Mouse (Mus musculus) forebrain, embryonic 13.5 days (tissue): ENCODE measurements around the gene Alg3. TPM values are rescaled to one million over a fixed set of nuclear protein-coding genes. Genes with fewer than 3 reads are reported as not detected.

Source experiments
- ATAC-seq: fragments of 200-750 bp; cut with Nextera tagmentation; 2 replicates; pipeline ENCODE4 v1.8.0; 2017
- H3K27ac ChIP-seq: fragments of 300-500 bp; sonication (generic); 2 replicates; pipeline ENCODE4 v1.5.1; 2015; ENCODE audit warnings: inconsistent platforms, mild to moderate bottlenecking, moderate library complexity
- H3K27me3 ChIP-seq: fragments of 300-500 bp; sonication (generic); 2 replicates; pipeline ENCODE4 v1.6.1; 2015; ENCODE audit warnings: mild to moderate bottlenecking, inconsistent platforms
- H3K36me3 ChIP-seq: fragments of 300-500 bp; sonication (generic); 2 replicates; pipeline ENCODE4 v1.6.1; 2015; ENCODE audit warnings: mild to moderate bottlenecking, inconsistent platforms; ENCODE audit not compliant: poor library complexity, severe bottlenecking
- H3K4me1 ChIP-seq: fragments of 300-500 bp; sonication (generic); 2 replicates; pipeline ENCODE4 v1.6.1; 2015; ENCODE audit warnings: inconsistent platforms
- H3K4me2 ChIP-seq: fragments of 300-500 bp; sonication (generic); 2 replicates; pipeline ENCODE4 v1.6.1; 2015; ENCODE audit warnings: inconsistent platforms, mild to moderate bottlenecking, moderate library complexity
- H3K4me3 ChIP-seq: fragments of 300-500 bp; sonication (generic); 2 replicates; pipeline ENCODE4 v1.5.1; 2015; ENCODE audit warnings: mild to moderate bottlenecking, inconsistent platforms
- H3K9ac ChIP-seq: fragments of 300-500 bp; sonication (generic); 2 replicates; pipeline ENCODE4 v1.6.1; 2015; ENCODE audit warnings: mild to moderate bottlenecking, inconsistent platforms
- H3K9me3 ChIP-seq: fragments of 300-500 bp; sonication (generic); replicated peaks from 2 replicates; pipeline ENCODE4 v1.6.1; 2016; ENCODE audit warnings: inconsistent platforms
- WGBS: fragments of 180-500 bp; shearing (Covaris S2); methylation state at CpG from one replicate; pipeline ENCODE4 v1.1.7; 2015; 5-methylcytosine and 5-hydroxymethylcytosine counted together
- polyA plus RNA-seq: library from polyadenylated mRNA; unstranded; fragments of >200 nt; fragmentation: Nextera tagmentation; extraction: Ambion mirVana; gene quantifications from 2 replicates; pipeline ENCODE4 v1.2.1, GENCODE M21; 2015

Gene Alg3
- polyA plus RNA-seq: 36.6 and 41.6 TPM in 2 replicates

DNA sequence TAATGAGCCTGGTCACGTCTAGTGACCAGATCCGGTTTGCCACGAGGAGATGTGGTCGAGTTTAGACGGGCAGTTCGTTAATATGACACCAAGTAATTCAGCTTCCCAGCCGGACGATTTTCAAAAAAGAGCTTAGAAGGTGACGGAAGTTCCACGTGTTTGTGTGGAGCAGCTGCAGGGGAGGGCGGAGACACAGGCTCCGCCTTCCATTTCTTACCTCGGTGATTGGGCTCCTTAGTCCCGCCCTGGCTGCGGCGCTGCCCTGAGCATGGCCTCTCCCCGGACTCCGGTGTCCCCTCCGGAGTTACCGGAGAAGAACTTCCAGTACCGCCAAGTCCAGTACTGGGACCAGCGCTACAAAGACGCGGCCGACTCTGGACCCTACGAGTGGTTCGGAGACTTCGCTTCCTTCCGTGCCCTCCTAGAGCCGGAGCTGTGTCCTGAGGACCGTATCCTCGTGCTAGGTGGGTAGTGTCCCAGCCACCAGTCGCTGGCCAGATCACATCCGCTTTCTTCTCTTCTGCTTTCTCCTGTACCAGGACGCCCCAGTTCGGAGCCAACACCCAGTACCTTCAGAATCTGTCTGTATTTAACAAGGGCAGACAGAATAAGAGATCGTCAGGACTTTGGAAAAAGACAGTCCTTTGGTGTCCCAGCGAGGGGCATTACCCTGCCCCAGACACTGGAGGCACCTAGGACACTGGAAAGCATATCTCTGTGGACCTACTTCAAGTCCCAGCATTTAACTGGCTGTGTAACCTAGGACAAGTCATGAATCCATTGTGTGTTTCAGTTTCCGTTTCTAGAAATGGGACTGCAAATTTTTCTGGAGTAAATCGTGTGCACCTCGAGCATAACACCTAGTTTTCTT lies at the start of gene Alg3, which contains the start of the genes Eef1akmt4 and Gm49333:
Alg3 (minus strand) TSS at position 379 of the 871 bp plus-strand sequence.
Eef1akmt4 (plus strand) TSS at position 237 of the 871 bp plus-strand sequence.
Gm49333 (plus strand) TSS at position 254 of the 871 bp plus-strand sequence.
- Histone ChIP-seq H3K36me3 (peaks cover 19% of the 10 kb centered on the region), H3K27me3 (no peaks in the 10 kb centered on the region), H3K4me3 (peak within 1 kb of the TSS; percentile 77), H3K9ac (peak within 1 kb of the TSS; percentile 89), H3K27ac (peak within 1 kb of the TSS; percentile 77), H3K9me3 (no peaks in the 10 kb centered on the region), H3K4me1 (peaks cover 23% of the 10 kb centered on the region), H3K4me2 (peak within 1 kb of the TSS; percentile 71)
- peak; percentile 96 for ATAC-seq
- 2% methylated on average over 41 of the region's 41 CpGs for WGBS

DNA sequence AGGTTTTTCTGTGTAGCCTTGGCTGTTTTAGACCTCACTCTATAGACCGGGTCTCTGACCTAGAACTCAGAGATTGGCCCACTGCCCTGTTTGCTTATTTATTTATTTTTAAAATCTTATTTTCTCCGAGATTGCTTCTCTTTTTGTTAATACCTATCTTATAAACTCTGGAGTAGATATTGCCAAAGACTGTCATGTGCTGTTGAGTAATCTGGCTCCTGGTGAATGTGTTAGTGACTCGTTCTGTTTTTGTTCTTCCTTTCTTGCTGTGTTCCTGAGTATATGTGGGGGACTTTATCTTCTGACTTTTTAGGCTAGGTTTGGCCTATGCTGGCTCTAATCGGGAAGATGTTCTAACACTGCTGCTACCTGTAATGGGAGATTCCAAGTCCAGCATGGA lies 46.1 kb upstream of the Alg3 start:
- H3K9me3 ChIP-seq: no peaks in the 10 kb centered on the region
- no peaks in the 10 kb centered on the region for H3K27me3 ChIP-seq
- 92% methylated on average over 4 of the region's 4 CpGs for WGBS
- no peak overlapping the region for H3K9ac ChIP-seq
- no peak overlapping the region for H3K27ac ChIP-seq
- no peak overlapping the region for H3K4me2 ChIP-seq
- H3K36me3 ChIP-seq: peaks cover 83% of the 10 kb centered on the region
- peaks cover 8% of the 10 kb centered on the region for H3K4me1 ChIP-seq
- ATAC-seq: no peak
- H3K4me3 ChIP-seq: no peak overlapping the region

DNA sequence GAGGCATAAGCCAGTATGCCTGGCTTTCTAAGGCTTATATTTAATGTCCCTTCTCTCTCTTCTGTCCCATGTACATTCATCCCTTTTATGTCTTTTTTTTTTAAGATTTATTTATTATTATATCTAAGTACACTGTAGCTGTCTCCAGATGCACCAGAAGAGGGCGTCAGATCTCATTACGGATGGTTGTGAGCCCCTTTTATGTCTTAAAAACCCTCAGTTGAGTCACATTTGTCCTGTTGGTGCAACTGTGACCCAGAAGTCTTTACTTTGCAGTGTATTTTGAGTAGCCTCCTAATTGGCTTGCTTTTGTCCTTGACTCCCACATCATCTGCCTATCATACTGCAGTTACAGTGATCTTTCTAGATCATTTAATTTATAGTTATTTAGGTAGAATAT lies 41.8 kb upstream of the Alg3 start:
- WGBS: 51% methylated on average over 2 of the region's 2 CpGs
- H3K4me2 ChIP-seq: peak overlapping the region; percentile 97; the same call in 1 of the 2 replicates

DNA sequence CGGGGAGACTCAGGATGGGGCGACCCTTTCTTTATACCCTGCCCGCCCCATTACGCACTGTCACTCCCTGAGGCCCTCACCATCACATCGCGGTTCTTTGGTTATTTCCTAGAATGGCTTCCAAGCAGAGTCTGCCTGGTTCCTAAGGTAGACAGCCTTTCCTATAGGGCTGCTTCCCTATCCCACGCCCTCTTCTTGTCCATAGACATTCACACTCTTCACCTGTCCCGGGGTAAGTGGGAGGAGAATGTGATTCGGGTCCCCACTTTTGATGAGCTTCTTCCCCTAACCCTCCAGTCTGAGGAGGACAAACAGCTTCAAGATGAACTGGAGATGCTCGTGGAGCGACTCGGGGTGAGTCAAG lies 40.4 kb upstream of the Alg3 start:
- Histone ChIP-seq H3K27ac (peak overlapping the region; percentile 75; the same call in 1 of the 2 replicates), H3K4me1 (peaks cover 19% of the 10 kb centered on the region), H3K4me3 (peak overlapping the region; percentile 84), H3K27me3 (no peaks in the 10 kb centered on the region), H3K9ac (peak overlapping the region; percentile 91), H3K4me2 (peak overlapping the region; percentile 97), H3K9me3 (no peaks in the 10 kb centered on the region), H3K36me3 (peaks cover 26% of the 10 kb centered on the region)
- no peak for ATAC-seq
- WGBS: 10% methylated on average over 12 of the region's 12 CpGs

More for the DNA sequence above, 41.8 kb upstream of the Alg3 start:
- Histone ChIP-seq H3K4me1 (peaks cover 19% of the 10 kb centered on the region), H3K4me3 (no peak overlapping the region), H3K9me3 (no peaks in the 10 kb centered on the region), H3K27me3 (no peaks in the 10 kb centered on the region), H3K9ac (no peak overlapping the region), H3K27ac (no peak overlapping the region), H3K36me3 (peaks cover 40% of the 10 kb centered on the region)
- ATAC-seq: no peak

DNA sequence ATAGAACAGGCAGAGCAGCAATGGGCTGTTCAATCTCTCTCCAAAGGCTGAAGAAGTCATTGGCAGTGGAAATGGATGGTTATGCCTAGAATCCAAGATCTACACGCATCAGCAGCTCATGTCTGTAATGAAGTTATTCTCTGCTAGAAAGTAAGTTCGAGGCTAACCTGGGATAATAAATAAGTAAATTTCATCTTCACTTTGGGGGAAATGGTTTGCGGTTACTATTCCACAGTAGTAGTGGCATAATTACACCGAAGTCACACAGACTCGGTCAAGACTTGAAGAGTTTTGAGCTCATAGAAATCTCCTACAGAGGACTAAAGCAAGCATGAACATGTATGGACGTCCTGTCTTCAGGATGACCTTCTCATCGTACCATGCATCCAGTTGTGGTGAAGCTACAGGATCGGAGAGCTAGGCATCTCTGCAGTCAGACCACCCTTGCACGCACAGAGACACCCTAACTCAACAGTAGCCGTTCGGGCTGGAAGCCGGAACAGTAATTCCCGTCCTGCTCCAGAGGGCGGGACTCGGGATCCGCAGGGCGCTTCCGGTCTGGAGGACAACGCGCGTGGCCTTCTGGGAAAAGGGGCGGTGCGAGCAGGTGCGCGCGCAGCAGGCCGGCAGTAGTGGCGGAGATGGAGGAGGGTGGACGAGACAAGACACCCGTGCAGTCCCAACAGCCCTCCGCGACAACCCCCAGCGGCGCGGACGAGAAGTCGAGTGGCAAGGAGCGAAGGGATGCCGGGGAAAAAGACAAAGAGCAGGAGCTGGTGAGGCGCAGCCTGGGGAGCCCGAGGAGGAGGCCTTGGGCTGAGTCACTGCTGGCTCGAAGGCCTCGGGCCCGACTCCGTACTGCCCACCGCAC lies 39.8 kb upstream of the Alg3 start, which contains the start of gene Psmd2:
Psmd2 (plus strand) TSS at position 577 of the 871 bp plus-strand sequence.
- peak within 1 kb of the TSS; percentile 97 for H3K4me2 ChIP-seq
- peaks cover 19% of the 10 kb centered on the region for H3K4me1 ChIP-seq
- H3K9ac ChIP-seq: peak within 1 kb of the TSS; percentile 91
- peak within 1 kb of the TSS; percentile 84 for H3K4me3 ChIP-seq
- H3K27ac ChIP-seq: peak within 1 kb of the TSS; percentile 75
- 2% methylated on average over 46 of the region's 46 CpGs for WGBS
- no peaks in the 10 kb centered on the region for H3K9me3 ChIP-seq
- ATAC-seq: peak; percentile 98
- H3K36me3 ChIP-seq: peaks cover 20% of the 10 kb centered on the region
- no peaks in the 10 kb centered on the region for H3K27me3 ChIP-seq

DNA sequence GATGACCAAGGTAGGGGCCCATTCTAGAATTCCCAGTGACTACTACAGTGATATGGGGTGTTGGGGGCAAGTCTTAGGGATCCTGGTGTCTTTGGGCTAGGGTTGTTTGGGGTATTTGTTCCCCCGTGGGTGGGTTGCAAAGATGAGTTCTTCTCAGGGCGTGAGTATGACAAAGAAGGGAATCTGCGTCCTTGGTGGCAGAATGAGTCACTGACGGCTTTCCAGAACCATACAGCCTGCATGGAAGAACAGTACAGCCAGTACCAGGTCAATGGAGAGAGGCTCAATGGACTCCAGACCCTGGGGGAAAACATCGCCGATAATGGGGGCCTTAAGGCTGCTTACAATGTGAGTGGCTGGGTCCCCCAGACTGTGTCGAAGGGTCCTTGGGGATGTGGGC lies 32.4 kb upstream of the Alg3 start:
- Histone ChIP-seq H3K27ac (no peak overlapping the region), H3K27me3 (no peaks in the 10 kb centered on the region), H3K9ac (no peak overlapping the region), H3K4me1 (no peaks in the 10 kb centered on the region), H3K4me3 (no peak overlapping the region), H3K4me2 (no peak overlapping the region), H3K36me3 (peaks cover 4% of the 10 kb centered on the region; the same call in 1 of the 2 replicates), H3K9me3 (no peaks in the 10 kb centered on the region)
- ATAC-seq: no peak
- WGBS: 88% methylated on average over 7 of the region's 7 CpGs

DNA sequence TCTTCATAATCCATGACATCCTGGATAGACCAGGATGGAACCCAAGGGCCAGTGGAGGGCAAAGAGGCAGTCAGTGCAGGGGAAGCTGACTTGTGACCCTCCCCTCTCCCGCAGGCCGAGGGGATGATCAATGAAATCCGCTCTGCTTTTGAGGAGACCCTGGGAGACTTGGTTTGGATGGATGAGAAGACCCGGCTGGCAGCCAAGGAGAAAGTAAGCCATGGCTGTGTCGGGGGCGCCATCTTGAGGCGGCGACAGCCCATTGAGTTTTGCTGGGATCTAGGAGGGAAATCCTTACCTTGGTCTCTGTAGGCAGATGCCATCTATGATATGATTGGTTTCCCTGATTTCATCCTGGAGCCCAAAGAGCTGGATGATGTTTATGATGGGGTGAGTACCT lies 30.6 kb upstream of the Alg3 start:
- Histone ChIP-seq H3K36me3 (peaks cover 4% of the 10 kb centered on the region; the same call in 1 of the 2 replicates), H3K9ac (no peak overlapping the region), H3K9me3 (no peaks in the 10 kb centered on the region), H3K27me3 (no peaks in the 10 kb centered on the region), H3K4me2 (no peak overlapping the region), H3K4me1 (0 out of 2 replicates have a peak, but pooled peaks cover 10% of the 10 kb centered on the region), H3K27ac (no peak overlapping the region), H3K4me3 (no peak overlapping the region)
- WGBS: 1% methylated on average over 8 of the region's 8 CpGs
- peak; percentile 75 for ATAC-seq

DNA sequence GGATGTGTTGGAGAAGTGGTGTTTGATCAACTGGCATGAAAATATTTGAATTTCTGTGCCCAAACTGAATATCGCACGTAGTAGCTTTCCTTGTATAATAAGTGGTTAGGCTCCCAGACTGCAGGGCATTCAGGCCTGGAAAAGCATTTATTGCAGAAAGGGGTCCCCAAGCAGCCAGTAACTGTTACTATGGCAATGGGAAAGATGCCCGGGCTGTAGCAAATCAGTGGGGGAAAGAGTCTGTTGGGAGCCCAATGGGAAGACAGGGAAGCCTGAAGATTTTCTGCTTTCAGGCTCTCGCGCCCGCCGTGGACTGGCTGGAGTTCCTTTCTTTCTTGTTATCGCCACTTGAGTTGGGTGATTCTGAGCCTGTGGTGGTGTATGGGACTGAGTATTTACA lies 26.8 kb upstream of the Alg3 start:
- 0 out of 2 replicates have a peak, but pooled peaks cover 1% of the 10 kb centered on the region for H3K36me3 ChIP-seq
- no peak overlapping the region; the same call in 1 of the 2 replicates for H3K27ac ChIP-seq
- 0 out of 2 replicates have a peak, but pooled peaks cover 10% of the 10 kb centered on the region for H3K4me1 ChIP-seq
- no peak overlapping the region for H3K4me2 ChIP-seq
- WGBS: 70% methylated on average over 8 of the region's 8 CpGs
- peak; percentile 72; the same call in 1 of the 2 replicates for ATAC-seq
- H3K9ac ChIP-seq: no peak overlapping the region
- H3K4me3 ChIP-seq: no peak overlapping the region
- no peaks in the 10 kb centered on the region for H3K9me3 ChIP-seq
- no peaks in the 10 kb centered on the region for H3K27me3 ChIP-seq

DNA sequence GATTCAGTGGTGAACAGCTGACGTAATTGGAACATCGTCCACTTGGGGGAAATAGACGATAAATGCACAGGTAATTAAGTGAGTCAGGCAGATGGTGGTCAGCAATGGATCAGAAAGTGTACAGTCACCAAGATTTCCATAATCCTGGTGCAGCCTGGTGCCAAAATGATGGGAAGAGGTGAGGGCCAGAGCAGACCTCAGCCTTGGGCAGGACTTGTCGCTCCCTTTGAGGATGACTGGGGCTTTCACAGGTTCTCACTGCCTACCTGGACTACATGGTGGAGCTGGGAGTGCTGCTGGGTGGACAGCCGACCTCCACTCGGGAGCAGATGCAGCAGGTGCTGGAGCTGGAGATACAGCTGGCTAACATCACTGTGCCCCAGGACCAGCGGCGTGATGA lies 25.9 kb upstream of the Alg3 start:
- H3K4me2 ChIP-seq: no peak overlapping the region
- ATAC-seq: no peak
- peaks cover 5% of the 10 kb centered on the region; the same call in 1 of the 2 replicates for H3K36me3 ChIP-seq
- H3K27ac ChIP-seq: no peak overlapping the region
- WGBS: 86% methylated on average over 8 of the region's 8 CpGs
- 0 out of 2 replicates have a peak, but pooled peaks cover 10% of the 10 kb centered on the region for H3K4me1 ChIP-seq
- no peaks in the 10 kb centered on the region for H3K27me3 ChIP-seq
- no peak overlapping the region for H3K9ac ChIP-seq
- no peaks in the 10 kb centered on the region for H3K9me3 ChIP-seq
- H3K4me3 ChIP-seq: no peak overlapping the region

DNA sequence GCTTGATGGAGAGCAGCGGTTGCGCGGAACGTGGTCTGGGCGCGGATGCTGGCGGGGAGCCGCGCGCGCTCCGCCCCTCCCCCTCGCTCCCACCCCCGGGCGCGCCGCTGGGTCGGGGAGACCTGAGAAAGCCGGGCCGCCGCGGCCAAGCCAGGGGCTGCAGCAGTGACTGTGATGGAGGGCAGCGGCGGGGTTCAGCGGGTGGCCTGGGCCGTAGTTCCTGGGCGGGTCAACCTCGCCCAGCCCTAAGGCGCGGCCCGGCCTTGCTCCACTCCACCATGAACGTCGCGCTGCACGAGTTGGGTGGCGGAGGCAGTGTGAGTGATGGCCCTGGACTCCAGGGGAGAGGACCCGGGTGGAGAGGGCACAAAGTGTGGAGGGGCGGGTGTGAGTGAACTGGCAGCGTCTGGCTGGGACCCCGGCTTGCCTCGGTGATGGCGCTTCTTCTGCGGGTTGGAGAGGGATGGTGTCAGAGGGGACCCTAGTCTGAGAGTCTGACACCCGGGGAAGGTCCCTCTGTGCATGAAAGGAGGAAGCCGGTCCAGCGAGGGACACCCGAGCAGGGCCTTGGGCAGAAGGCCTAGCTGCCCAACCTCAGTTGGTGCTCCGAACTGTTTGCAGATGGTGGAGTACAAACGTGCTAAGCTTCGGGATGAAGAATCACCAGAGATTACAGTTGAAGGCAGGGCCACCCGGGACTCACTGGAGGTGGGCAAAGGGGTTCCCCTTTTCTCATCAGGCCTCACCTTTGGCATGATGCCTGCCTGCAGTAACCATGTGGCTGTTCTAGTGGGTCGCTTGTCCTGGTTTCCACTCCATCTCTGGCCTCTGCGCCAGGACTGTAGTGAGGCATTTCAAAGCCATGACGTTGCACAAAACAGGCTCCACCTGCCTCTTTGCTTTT lies 18.4 kb upstream of the Alg3 start, which contains the start of gene Ece2:
Ece2 (plus strand) TSS at position 98 of the 904 bp plus-strand sequence.
- Histone ChIP-seq H3K27me3 (no peaks in the 10 kb centered on the region), H3K27ac (no peak within 1 kb of the TSS; the same call in 1 of the 2 replicates), H3K9me3 (no peaks in the 10 kb centered on the region), H3K36me3 (peaks cover 9% of the 10 kb centered on the region; the same call in 1 of the 2 replicates), H3K9ac (peak within 1 kb of the TSS; percentile 86), H3K4me1 (peaks cover 18% of the 10 kb centered on the region), H3K4me2 (peak within 1 kb of the TSS; percentile 95), H3K4me3 (peak within 1 kb of the TSS; percentile 64)
- peak; percentile 61 for ATAC-seq
- WGBS: 6% methylated on average over 54 of the region's 54 CpGs
